Mouse (Mus musculus) retina, postnatal 1 day (tissue): Measurements from ENCODE around the gene Gm5155.
"Not testable (repeated sequence)": the region's sequence is repeated elsewhere in the genome, so short reads cannot be mapped to it uniquely, and the experiment has no call there.

Experiments
- DNase-seq: peaks from one replicate; pipeline ENCODE4 v3.0.0-alpha.2; 2012

Gm5155 gene

DNA sequence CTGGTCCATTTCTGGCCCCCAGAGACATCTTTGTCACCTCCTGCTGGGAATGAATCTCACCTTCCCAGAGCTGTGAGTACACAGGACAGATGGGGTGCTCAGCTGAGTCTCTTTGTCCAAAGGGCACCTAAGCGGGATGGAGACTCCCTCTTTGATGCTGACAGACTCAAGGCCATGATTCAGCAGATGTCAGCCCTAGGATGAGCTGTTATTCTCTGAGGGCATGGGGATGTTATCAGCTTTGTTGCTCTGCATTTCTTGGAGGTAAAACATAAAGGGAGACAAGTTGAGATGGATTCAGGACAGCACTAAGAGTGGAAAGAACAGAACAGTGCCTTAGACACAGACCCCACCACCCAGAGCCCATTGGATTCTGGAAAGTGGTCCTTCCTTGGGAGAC, at the start of gene Gm5155:
Gm5155 (plus strand) TSS at position 301 of the 400 bp plus-strand sequence.
- no peak for DNase-seq

DNA sequence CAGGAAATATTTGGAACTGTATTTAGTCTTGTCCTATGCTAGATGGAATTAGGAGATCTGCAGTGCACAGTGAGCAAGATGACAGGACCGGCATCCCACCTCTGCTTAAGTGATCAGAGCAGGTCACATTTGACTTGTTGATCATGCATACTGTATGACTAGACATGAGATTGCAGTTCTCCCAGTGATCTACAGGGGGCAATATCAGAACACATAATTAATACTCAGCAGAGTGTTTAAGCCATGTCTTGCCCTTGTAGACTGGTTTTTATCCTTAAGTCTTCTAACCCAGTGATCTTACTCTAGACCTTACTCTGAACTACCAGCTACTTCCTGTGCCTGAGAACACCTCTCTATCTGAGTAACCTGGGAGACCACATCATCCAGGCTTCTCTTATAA, 791 bp upstream of the Gm5155 start:
- no peak for DNase-seq

DNA sequence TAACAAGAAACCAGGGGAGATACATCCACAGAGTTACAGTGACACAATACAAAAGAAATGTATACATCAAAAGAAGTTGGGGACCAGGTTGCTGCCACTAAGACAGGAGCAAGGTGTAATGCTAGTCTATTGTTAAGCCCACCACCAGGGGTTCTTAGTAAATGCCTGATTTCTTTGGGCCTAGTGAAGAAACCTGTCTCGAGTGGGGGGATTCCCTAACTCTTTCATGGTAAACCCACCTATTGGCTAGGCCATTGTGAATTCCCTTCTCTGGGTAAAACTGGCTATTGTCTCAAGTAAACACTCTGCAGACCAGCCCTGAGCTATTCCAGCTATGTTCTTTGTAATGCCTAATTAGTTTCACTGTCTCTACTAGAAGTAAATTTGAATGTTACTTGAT, 23.8 kb downstream of the Gm5155 start:
- not testable (repeated sequence) for DNase-seq

DNA sequence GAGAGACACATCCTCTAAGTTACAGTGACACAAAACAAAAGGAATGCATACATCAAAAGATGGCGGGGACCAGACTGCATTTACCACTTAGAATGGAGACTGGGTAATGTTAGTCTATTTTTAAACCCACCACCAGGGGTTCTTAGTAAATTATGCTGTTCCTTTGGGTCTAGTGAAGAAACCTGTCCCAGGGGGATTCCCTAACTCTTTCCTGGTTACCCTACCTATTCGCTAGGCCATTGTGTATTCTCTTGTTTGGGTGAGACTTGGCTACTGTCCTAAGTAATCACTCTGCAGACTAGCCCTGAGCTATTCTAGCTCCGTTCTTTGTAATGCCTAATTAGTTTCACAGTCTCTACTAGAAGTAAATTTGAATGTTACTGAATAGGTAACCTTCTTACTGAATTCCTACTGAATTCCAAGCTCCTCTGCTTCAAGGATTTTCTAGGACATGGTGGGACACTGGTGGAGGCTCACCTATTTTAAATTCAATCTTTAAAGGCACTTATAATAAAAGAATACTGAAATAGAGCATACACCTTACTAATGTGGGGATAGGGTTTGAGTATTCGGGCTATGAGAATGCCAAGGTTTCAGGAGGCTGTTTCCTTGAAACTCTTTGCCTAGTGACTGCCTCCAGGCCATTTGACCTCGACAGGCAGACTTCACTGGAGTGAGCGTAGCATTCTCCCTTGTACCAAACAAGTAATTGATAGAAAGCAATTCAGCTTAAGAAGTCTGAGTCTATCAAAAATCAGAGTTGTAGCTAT, 31.8 kb downstream of the Gm5155 start:
- no peak for DNase-seq
